Mouse (Mus musculus) lung, postnatal 0 days (tissue): ENCODE measurements around the gene Olfr331. TPM values are rescaled to one million over a fixed set of nuclear protein-coding genes. Genes with fewer than 3 reads are reported as not detected.

ENCODE experiments used
- ATAC-seq: fragments of 200-750 bp; cut with Nextera tagmentation; 2 replicates; pipeline ENCODE4 v1.8.0; 2017; ENCODE audit warnings: moderate library complexity
- DNase-seq: peaks from one replicate; pipeline ENCODE4 v3.0.0-alpha.2; 2016; ENCODE audit warnings: low spot score
- H3K27ac ChIP-seq: fragments of 300-500 bp; sonication (generic); 2 replicates; pipeline ENCODE4 v1.5.1; 2014; ENCODE audit warnings: antibody characterized with exemption, mild to moderate bottlenecking, low read length, mixed read lengths
- H3K27me3 ChIP-seq: fragments of 300-500 bp; sonication (generic); replicated peaks from 2 replicates; pipeline ENCODE4 v1.6.1; 2014; ENCODE audit warnings: low read length, mixed read lengths; ENCODE audit not compliant: insufficient read depth
- H3K36me3 ChIP-seq: fragments of 300-500 bp; sonication (generic); 2 replicates; pipeline ENCODE4 v1.6.1; 2014; ENCODE audit warnings: low read length, mixed read lengths; ENCODE audit not compliant: insufficient read depth
- H3K4me1 ChIP-seq: fragments of 300-500 bp; sonication (generic); 2 replicates; pipeline ENCODE4 v1.6.1; 2014; ENCODE audit warnings: antibody characterized with exemption, low read depth, low read length, mixed read lengths; ENCODE audit not compliant: insufficient read depth
- H3K4me2 ChIP-seq: fragments of 300-500 bp; sonication (generic); replicated peaks from 2 replicates; pipeline ENCODE4 v1.6.1; 2014; ENCODE audit warnings: low read depth, mild to moderate bottlenecking, low read length, moderate library complexity, mixed read lengths
- H3K4me3 ChIP-seq: fragments of 300-500 bp; sonication (generic); 2 replicates; pipeline ENCODE4 v1.5.1; 2014; ENCODE audit warnings: low read depth, low read length
- H3K9ac ChIP-seq: fragments of 300-500 bp; sonication (generic); replicated peaks from 2 replicates; pipeline ENCODE4 v1.6.1; 2014; ENCODE audit warnings: low read depth, mild to moderate bottlenecking
- H3K9me3 ChIP-seq: fragments of 300-500 bp; sonication (generic); 2 replicates; pipeline ENCODE4 v1.6.1; 2016; ENCODE audit warnings: low read length, mixed read lengths
- CTCF ChIP-seq: IDR thresholded peaks from 2 replicates; pipeline ENCODE4 v1.5.1; 2016; ENCODE audit warnings: antibody characterized with exemption, mild to moderate bottlenecking
- EP300 ChIP-seq: IDR thresholded peaks from 2 replicates; pipeline ENCODE4 v1.6.1; 2016; ENCODE audit warnings: antibody characterized with exemption, mild to moderate bottlenecking, control low read depth
- WGBS: fragments of 180-500 bp; shearing (Covaris S2); extraction: QIAGEN DNeasy Blood & Tissue Kit; methylation state at CpG from one replicate; pipeline ENCODE4 v1.1.7; 2014; 5-methylcytosine and 5-hydroxymethylcytosine counted together
- polyA plus RNA-seq: library from polyadenylated mRNA; unstranded; fragments of >200 nt; fragmentation: Nextera tagmentation; extraction: Ambion mirVana; gene quantifications from 2 replicates; pipeline ENCODE4 v1.2.1, GENCODE M21; 2015

Olfr331 gene
- polyA plus RNA-seq, 1 experiment from 2014 or later, result not detected

DNA sequence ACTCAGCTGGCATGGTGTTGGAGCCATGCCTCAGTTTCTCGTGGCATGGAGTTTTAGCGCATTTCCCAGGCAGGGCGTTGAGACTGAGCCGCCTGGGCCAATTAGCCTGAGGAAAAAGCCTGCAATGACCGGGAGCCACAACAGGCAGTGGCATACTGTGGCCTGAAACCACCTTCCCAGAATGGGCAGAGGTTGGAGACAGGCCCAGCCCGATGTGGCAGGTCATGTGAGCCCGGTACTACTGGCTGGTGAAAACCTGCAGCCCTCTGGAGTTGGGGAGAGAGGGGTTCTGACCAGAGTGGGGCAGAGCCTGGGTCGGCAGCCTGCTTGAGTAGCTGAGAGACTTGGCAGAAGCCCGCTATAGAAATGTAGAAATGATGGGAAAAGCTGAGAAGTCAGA lies 3.6 kb downstream of the Olfr331 start:
- no peak for TF ChIP-seq CTCF
- TF ChIP-seq EP300, result no peak
- DNase-seq, result no peak

DNA sequence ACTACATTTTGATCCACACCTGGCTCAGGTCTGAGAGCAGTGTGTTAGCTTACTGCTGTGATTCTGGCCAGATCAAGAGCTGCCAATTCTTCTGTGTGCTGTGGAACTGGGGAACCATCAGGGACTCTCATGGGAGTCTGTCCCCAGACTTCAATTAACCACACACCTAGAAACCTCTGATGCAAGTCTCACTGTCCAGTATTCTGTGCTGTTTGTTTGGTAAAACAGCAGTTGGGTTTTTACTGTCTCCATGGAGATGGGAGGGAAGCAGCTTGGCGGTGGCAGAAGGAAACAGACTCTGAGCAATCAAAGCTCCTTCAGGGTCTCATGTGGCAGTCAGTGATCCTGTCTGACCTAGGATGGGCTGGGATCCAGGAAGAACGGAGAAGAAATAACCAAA lies 9.9 kb downstream of the Olfr331 start, which contains the start of gene Olfr332:
Olfr332 (minus strand) TSS at position 101 of the 400 bp plus-strand sequence.
- H3K36me3 ChIP-seq, result no peaks in the 10 kb centered on the region
- no peaks in the 10 kb centered on the region for H3K9me3 ChIP-seq
- ATAC-seq, result no peak
- H3K27me3 ChIP-seq, result no peaks in the 10 kb centered on the region
- TF ChIP-seq EP300, result no peak
- no peak for TF ChIP-seq CTCF
- no peak within 1 kb of the TSS for H3K4me2 ChIP-seq
- WGBS, result 60% methylated on average over 2 of the region's 2 CpGs
- H3K4me3 ChIP-seq, result no peak within 1 kb of the TSS
- no peak within 1 kb of the TSS for H3K9ac ChIP-seq
- no peak within 1 kb of the TSS for H3K27ac ChIP-seq
- no peak for DNase-seq
- H3K4me1 ChIP-seq, result no peaks in the 10 kb centered on the region

More for the DNA sequence above, 3.6 kb downstream of the Olfr331 start:
- Histone ChIP-seq H3K36me3 (no peaks in the 10 kb centered on the region), H3K27ac (no peak overlapping the region), H3K9me3 (no peaks in the 10 kb centered on the region), H3K4me3 (no peak overlapping the region), H3K27me3 (no peaks in the 10 kb centered on the region), H3K9ac (no peak overlapping the region), H3K4me2 (no peak overlapping the region), H3K4me1 (no peaks in the 10 kb centered on the region)
- ATAC-seq, result no peak
- WGBS, result 78% methylated on average over 9 of the region's 9 CpGs

DNA sequence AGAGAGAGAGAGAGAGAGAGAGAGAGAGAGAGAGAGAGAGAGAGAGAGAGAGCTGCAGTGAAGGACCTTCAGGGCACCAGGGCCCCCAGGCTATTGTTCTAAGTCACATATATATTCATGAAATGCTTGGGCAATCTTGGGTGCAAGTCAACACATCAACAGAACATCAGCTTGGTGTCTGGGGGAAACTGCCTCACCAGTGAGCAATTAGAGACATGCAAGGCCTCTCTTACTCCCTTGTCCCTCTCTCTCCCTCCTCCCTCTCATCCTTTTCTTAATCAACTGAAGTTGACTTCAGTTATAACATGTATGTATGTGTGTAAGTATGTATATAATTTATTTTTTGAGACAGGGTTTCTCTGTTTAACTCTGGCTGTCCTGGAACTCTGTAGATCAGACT lies 40.2 kb downstream of the Olfr331 start, which contains the start of gene Olfr30:
Olfr30 (minus strand) TSS at position 101 of the 400 bp plus-strand sequence.
- Histone ChIP-seq H3K4me2 (no peak within 1 kb of the TSS), H3K4me3 (no peak within 1 kb of the TSS), H3K4me1 (no peaks in the 10 kb centered on the region), H3K36me3 (no peaks in the 10 kb centered on the region), H3K9me3 (no peaks in the 10 kb centered on the region), H3K9ac (no peak within 1 kb of the TSS), H3K27me3 (no peaks in the 10 kb centered on the region), H3K27ac (no peak within 1 kb of the TSS)
- no peak for ATAC-seq
- no peak for DNase-seq
- no peak for TF ChIP-seq CTCF
- TF ChIP-seq EP300, result no peak

DNA sequence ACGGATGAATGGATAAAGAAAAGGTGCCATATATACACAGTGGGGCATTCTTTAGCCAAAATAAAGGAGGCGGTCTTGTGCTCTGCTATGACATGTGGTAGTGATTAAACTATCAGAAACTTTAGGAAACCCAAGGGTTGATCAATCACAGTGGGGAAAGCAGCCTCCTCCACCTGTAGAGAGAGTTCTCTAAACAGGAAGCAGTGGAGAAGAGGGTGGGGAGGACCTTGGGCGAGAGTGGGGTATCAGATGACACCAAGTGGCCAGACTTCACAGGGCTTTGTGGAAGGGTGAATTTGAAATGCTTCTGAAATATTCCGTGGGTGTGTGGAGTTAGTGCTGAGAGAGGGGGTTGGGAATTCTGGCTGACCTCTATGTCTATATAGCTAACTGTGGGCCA lies 48.8 kb downstream of the Olfr331 start:
- WGBS, result 33% methylated on average over 4 of the region's 4 CpGs
- H3K27me3 ChIP-seq, result no peaks in the 10 kb centered on the region
- no peak overlapping the region for H3K9ac ChIP-seq
- no peaks in the 10 kb centered on the region for H3K36me3 ChIP-seq
- no peak overlapping the region for H3K27ac ChIP-seq
- DNase-seq (no peak), ATAC-seq (no peak)
- H3K9me3 ChIP-seq, result no peaks in the 10 kb centered on the region
- TF ChIP-seq EP300 (no peak), CTCF (no peak)
- no peaks in the 10 kb centered on the region for H3K4me1 ChIP-seq
- H3K4me2 ChIP-seq, result no peak overlapping the region
- no peak overlapping the region for H3K4me3 ChIP-seq

DNA sequence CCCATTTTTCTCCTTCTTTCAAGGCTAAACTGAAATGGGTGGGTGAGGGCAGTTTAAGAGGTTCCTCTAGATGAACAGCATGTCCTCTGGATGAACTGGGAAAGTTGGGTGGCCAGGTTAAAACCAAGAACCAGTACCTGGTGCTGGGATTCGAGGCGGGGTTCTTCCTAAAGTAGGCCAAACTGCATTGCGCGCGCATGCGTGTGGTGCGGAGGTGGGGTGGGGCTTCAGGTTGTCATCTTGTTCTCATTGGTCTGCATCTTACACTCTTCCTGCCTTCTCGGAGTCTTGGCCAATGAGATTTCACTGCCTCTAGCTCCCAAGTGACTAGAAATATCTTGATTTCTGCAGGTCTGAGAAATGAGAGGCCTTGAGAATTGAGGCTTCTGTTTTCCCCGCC lies 49.6 kb downstream of the Olfr331 start, which contains the start of gene Lypd9:
Lypd9 (minus strand) TSS at position 165 of the 400 bp plus-strand sequence.
- Histone ChIP-seq H3K9ac (no peak within 1 kb of the TSS), H3K4me2 (no peak within 1 kb of the TSS), H3K27ac (no peak within 1 kb of the TSS), H3K36me3 (no peaks in the 10 kb centered on the region), H3K9me3 (no peaks in the 10 kb centered on the region), H3K27me3 (no peaks in the 10 kb centered on the region), H3K4me1 (no peaks in the 10 kb centered on the region), H3K4me3 (no peak within 1 kb of the TSS)
- DNase-seq (no peak), ATAC-seq (no peak)
- TF ChIP-seq EP300 (no peak), CTCF (no peak)
- 96% methylated on average over 9 of the region's 9 CpGs for WGBS

Other genes with a start within 250 kb of the Olfr331 start
- 0.16 and 0.17 TPM in 2 replicates for gene 4930438A08Rik, start 227.8 kb downstream of the Olfr331 start, polyA plus RNA-seq
- gene Zfp692, start 195.5 kb downstream of the Olfr331 start, polyA plus RNA-seq, result 5.6 and 7.1 TPM in 2 replicates
- gene Zfp672, start 172.2 kb downstream of the Olfr331 start, polyA plus RNA-seq, result 32.0 and 34.7 TPM in 2 replicates
- 33.7 and 38.0 TPM in 2 replicates for gene Sh3bp5l, start 171.8 kb downstream of the Olfr331 start, polyA plus RNA-seq
- not detected in 2 replicates for gene Lypd8, start 123.5 kb downstream of the Olfr331 start, polyA plus RNA-seq
- not detected in 2 replicates for gene 1810065E05Rik, start 81.5 kb downstream of the Olfr331 start, polyA plus RNA-seq
- not detected in 2 replicates for gene Gm12253, start 70.0 kb downstream of the Olfr331 start, polyA plus RNA-seq
- not detected in 2 replicates for gene Lypd9, start 49.6 kb downstream of the Olfr331 start, polyA plus RNA-seq
- not detected in 2 replicates for gene Olfr30, start 40.3 kb downstream of the Olfr331 start, polyA plus RNA-seq
- gene Olfr332, start 10.0 kb downstream of the Olfr331 start, polyA plus RNA-seq, result not detected in 2 replicates
- gene Olfr330, start 32.3 kb upstream of the Olfr331 start, polyA plus RNA-seq, result not detected in 2 replicates
- not detected in 2 replicates for gene Olfr329-ps, start 43.9 kb upstream of the Olfr331 start, polyA plus RNA-seq
- 0.07 TPM in 1 of 2 replicates, not detected in the other for gene Olfr328, start 53.1 kb upstream of the Olfr331 start, polyA plus RNA-seq
- gene Olfr224, start 68.0 kb upstream of the Olfr331 start, polyA plus RNA-seq, result not detected in 2 replicates
- not detected in 2 replicates for gene Olfr325, start 75.2 kb upstream of the Olfr331 start, polyA plus RNA-seq
- not detected in 2 replicates for gene Olfr324, start 92.5 kb upstream of the Olfr331 start, polyA plus RNA-seq
- gene 2210407C18Rik, start 113.5 kb upstream of the Olfr331 start, polyA plus RNA-seq, result not detected in 2 replicates
- not detected in 2 replicates for gene Olfr323, start 127.9 kb upstream of the Olfr331 start, polyA plus RNA-seq
- gene Trim58, start 137.9 kb upstream of the Olfr331 start, polyA plus RNA-seq, result 0.08 and 0.20 TPM in 2 replicates
- gene Olfr322, start 156.2 kb upstream of the Olfr331 start, polyA plus RNA-seq, result not detected in 2 replicates
- gene Olfr320, start 178.5 kb upstream of the Olfr331 start, polyA plus RNA-seq, result not detected in 2 replicates
- not detected in 2 replicates for gene Olfr319, start 196.6 kb upstream of the Olfr331 start, polyA plus RNA-seq
- gene Olfr318, start 221.4 kb upstream of the Olfr331 start, polyA plus RNA-seq, result not detected in 2 replicates
- not detected in 2 replicates for gene Olfr317, start 236.6 kb upstream of the Olfr331 start, polyA plus RNA-seq